Mouse (Mus musculus): ENCODE results near the gene Cand1. TPM values are rescaled to one million over a fixed set of nuclear protein-coding genes. Genes with fewer than 3 reads are reported as not detected.
A peak's percentile ranks its signal among the peaks of the same experiment; 100 is the strongest.

Cand1 gene
- polyA plus RNA-seq, 1 experiment, result 35.8 TPM

GRCm38 (mm10) chr10:119262821-119263220, 23.0 kb upstream of the Cand1 start:
- H3K27me3 ChIP-seq (ENCODE audit: control insufficient read depth, insufficient read depth, low read length), result no peaks in the 10 kb centered on the region
- TF ChIP-seq POLR2A (IDR thresholded peaks at IDR 0.05; ENCODE audit: borderline replicate concordance, insufficient read depth, low read length) (no peak), CTCF (IDR thresholded peaks at IDR 0.05; ENCODE audit: borderline replicate concordance, insufficient read depth, low read depth, low read length) (no peak)
- no peak for DNase-seq
- H3K27ac ChIP-seq (ENCODE audit: insufficient read depth, low read length), result no peak overlapping the region
- H3K4me3 ChIP-seq (replicated peaks; ENCODE audit: insufficient read depth, low read depth, low read length), result no peak overlapping the region
- H3K4me1 ChIP-seq (ENCODE audit: control insufficient read depth, insufficient read depth, low read length), result no peaks in the 10 kb centered on the region
- WGBS, result 86% methylated on average over 5 of the region's 5 CpGs

- no peak overlapping the region for H3K27ac ChIP-seq (ENCODE audit: insufficient read depth, low read length)
- no peak for DNase-seq
- no peak for TF ChIP-seq POLR2A (IDR thresholded peaks at IDR 0.05; ENCODE audit: borderline replicate concordance, insufficient read depth, low read length)
- TF ChIP-seq CTCF (IDR thresholded peaks at IDR 0.05; ENCODE audit: borderline replicate concordance, insufficient read depth, low read depth, low read length), result no peak
- H3K27me3 ChIP-seq (ENCODE audit: control insufficient read depth, insufficient read depth, low read length), result no peaks in the 10 kb centered on the region
- 80% methylated on average over 4 of the region's 4 CpGs for WGBS
- no peaks in the 10 kb centered on the region for H3K4me1 ChIP-seq (ENCODE audit: control insufficient read depth, insufficient read depth, low read length)
- no peak overlapping the region for H3K4me3 ChIP-seq (replicated peaks; ENCODE audit: insufficient read depth, low read depth, low read length)
These were observed 18.0 kb upstream of the Cand1 start for GRCm38 (mm10) chr10:119257876-119258275.

GRCm38 (mm10) chr10:119244146-119244545, 4.3 kb upstream of the Cand1 start:
- 61% methylated on average over 14 of the region's 14 CpGs for whole genome bisulfite sequencing
- Histone ChIP-seq H3K27ac (ENCODE audit: insufficient read depth, low read length) (no peak overlapping the region), H3K4me1 (ENCODE audit: control insufficient read depth, insufficient read depth, low read length) (peaks cover 3% of the 10 kb centered on the region; the same call in 1 of the 2 replicates), H3K4me3 (replicated peaks; ENCODE audit: insufficient read depth, low read depth, low read length) (no peak overlapping the region), H3K27me3 (ENCODE audit: control insufficient read depth, insufficient read depth, low read length) (no peaks in the 10 kb centered on the region)
- DNase-seq, result no peak
- TF ChIP-seq CTCF (IDR thresholded peaks at IDR 0.05; ENCODE audit: borderline replicate concordance, insufficient read depth, low read depth, low read length) (no peak), POLR2A (IDR thresholded peaks at IDR 0.05; ENCODE audit: borderline replicate concordance, insufficient read depth, low read length) (no peak)

- TF ChIP-seq POLR2A (IDR thresholded peaks at IDR 0.05; ENCODE audit: borderline replicate concordance, insufficient read depth, low read length) (no peak), CTCF (IDR thresholded peaks at IDR 0.05; ENCODE audit: borderline replicate concordance, insufficient read depth, low read depth, low read length) (no peak)
- WGBS, result 4% methylated on average over 9 of the region's 9 CpGs
- Histone ChIP-seq H3K27me3 (ENCODE audit: control insufficient read depth, insufficient read depth, low read length) (no peaks in the 10 kb centered on the region), H3K4me3 (replicated peaks; ENCODE audit: insufficient read depth, low read depth, low read length) (peak overlapping the region; percentile 82), H3K27ac (ENCODE audit: insufficient read depth, low read length) (peak overlapping the region; percentile 60; the same call in 1 of the 2 replicates), H3K4me1 (ENCODE audit: control insufficient read depth, insufficient read depth, low read length) (peaks cover 6% of the 10 kb centered on the region; the same call in 1 of the 2 replicates)
- DNase-seq, result no peak
These were observed 851 bp upstream of the Cand1 start for GRCm38 (mm10) chr10:119240722-119241089.

- DNase-seq, result no peak
- Histone ChIP-seq H3K27ac (ENCODE audit: insufficient read depth, low read length) (peak overlapping the region; percentile 43), H3K4me3 (replicated peaks; ENCODE audit: insufficient read depth, low read depth, low read length) (peak overlapping the region; percentile 66), H3K27me3 (ENCODE audit: control insufficient read depth, insufficient read depth, low read length) (no peaks in the 10 kb centered on the region), H3K4me1 (ENCODE audit: control insufficient read depth, insufficient read depth, low read length) (peaks cover 6% of the 10 kb centered on the region; the same call in 1 of the 2 replicates)
- no peak; the same call in 1 of the 2 replicates for TF ChIP-seq POLR2A (IDR thresholded peaks at IDR 0.05; ENCODE audit: borderline replicate concordance, insufficient read depth, low read length)
- TF ChIP-seq CTCF (IDR thresholded peaks at IDR 0.05; ENCODE audit: borderline replicate concordance, insufficient read depth, low read depth, low read length), result no peak
- under 1% methylated on average over 35 of the region's 37 CpGs for WGBS
These were observed 254 bp downstream of the Cand1 start for GRCm38 (mm10) chr10:119239633-119239968.

GRCm38 (mm10) chr10:119238985-119239631, 747 bp downstream of the Cand1 start:
- no peak for TF ChIP-seq CTCF (IDR thresholded peaks at IDR 0.05; ENCODE audit: borderline replicate concordance, insufficient read depth, low read depth, low read length)
- TF ChIP-seq POLR2A (IDR thresholded peaks at IDR 0.05; ENCODE audit: borderline replicate concordance, insufficient read depth, low read length), result no peak
- Histone ChIP-seq H3K27ac (ENCODE audit: insufficient read depth, low read length) (peak overlapping the region; percentile 43), H3K4me1 (ENCODE audit: control insufficient read depth, insufficient read depth, low read length) (peaks cover 6% of the 10 kb centered on the region; the same call in 1 of the 2 replicates), H3K4me3 (replicated peaks; ENCODE audit: insufficient read depth, low read depth, low read length) (peak overlapping the region; percentile 66), H3K27me3 (ENCODE audit: control insufficient read depth, insufficient read depth, low read length) (no peaks in the 10 kb centered on the region)
- peak; percentile 59 to 67 for DNase-seq
- WGBS, result under 1% methylated on average over 54 of the region's 54 CpGs

- Histone ChIP-seq H3K27me3 (ENCODE audit: control insufficient read depth, insufficient read depth, low read length) (no peaks in the 10 kb centered on the region), H3K27ac (ENCODE audit: insufficient read depth, low read length) (0 out of 2 replicates have a peak overlapping the region, but pooled peaks have one; percentile 13), H3K4me3 (replicated peaks; ENCODE audit: insufficient read depth, low read depth, low read length) (no peak overlapping the region), H3K4me1 (ENCODE audit: control insufficient read depth, insufficient read depth, low read length) (peaks cover 13% of the 10 kb centered on the region)
- no peak for DNase-seq
- WGBS, result 76% methylated on average over 5 of the region's 5 CpGs
- TF ChIP-seq POLR2A (IDR thresholded peaks at IDR 0.05; ENCODE audit: borderline replicate concordance, insufficient read depth, low read length) (no peak), CTCF (IDR thresholded peaks at IDR 0.05; ENCODE audit: borderline replicate concordance, insufficient read depth, low read depth, low read length) (no peak)
These were observed 8.3 kb downstream of the Cand1 start for GRCm38 (mm10) chr10:119231526-119231925.

GRCm38 (mm10) chr10:119230703-119231102, 9.2 kb downstream of the Cand1 start:
- TF ChIP-seq CTCF (IDR thresholded peaks at IDR 0.05; ENCODE audit: borderline replicate concordance, insufficient read depth, low read depth, low read length), result no peak
- no peak for TF ChIP-seq POLR2A (IDR thresholded peaks at IDR 0.05; ENCODE audit: borderline replicate concordance, insufficient read depth, low read length)
- 37% methylated on average over 4 of the region's 4 CpGs for WGBS
- H3K4me3 ChIP-seq (replicated peaks; ENCODE audit: insufficient read depth, low read depth, low read length), result no peak overlapping the region
- no peak overlapping the region for H3K27ac ChIP-seq (ENCODE audit: insufficient read depth, low read length)
- no peaks in the 10 kb centered on the region for H3K27me3 ChIP-seq (ENCODE audit: control insufficient read depth, insufficient read depth, low read length)
- H3K4me1 ChIP-seq (ENCODE audit: control insufficient read depth, insufficient read depth, low read length), result peaks cover 13% of the 10 kb centered on the region
- DNase-seq, result peak; percentile 27 to 34

Data from cerebellum, adult 2 months (tissue).